Comparison of ENCODE assay signal across 12 mouse cellular contexts in the genomic region with DNA sequence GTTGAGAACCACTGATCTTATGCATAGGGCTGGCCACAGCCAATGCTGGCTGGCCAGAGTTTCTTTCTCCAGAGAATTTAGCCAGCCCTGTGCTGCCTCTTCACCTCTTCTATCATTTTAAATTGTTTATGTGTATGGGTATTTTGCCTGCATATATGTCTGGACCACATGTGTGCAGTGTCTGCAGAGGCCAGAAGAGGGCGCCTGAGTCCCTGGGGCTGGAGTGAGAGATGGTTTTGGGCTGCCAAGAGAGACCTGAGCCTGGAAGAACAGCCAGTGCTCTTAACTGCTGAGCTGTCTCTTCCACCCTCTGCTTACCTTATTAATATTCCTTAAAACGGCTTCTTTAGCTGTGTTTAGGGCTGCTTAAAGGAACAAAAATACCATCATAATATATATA.
DNase-seq lines count a peak whose midpoint lies in the region; ATAC-seq and TF ChIP-seq lines count a peak whose summit lies in the region.
"Had no signal": no experiment of that assay in that cellular context is flagged by ENCODE, and none has a peak within 500 bp of the region (broad histone marks: within the 10 kb centered on the region; RNA-seq: fewer than 3 reads in every experiment).

No protein-coding gene starts in this region.

- no peak overlapping the region for H3K9ac ChIP-seq in hindbrain, postnatal 0 days (replicated peaks; ENCODE audit: low read length)
- H3K9ac ChIP-seq in hindbrain, embryonic 14.5 days, result no peak overlapping the region
- H3K9ac ChIP-seq: embryonic facial prominence, embryonic 15.5 days; kidney, embryonic 15.5 days had no signal

- H3K4me2 ChIP-seq in hindbrain, postnatal 0 days (ENCODE audit: low read depth, low read length), result no peak overlapping the region
- no peak overlapping the region for H3K4me2 ChIP-seq in hindbrain, embryonic 14.5 days (replicated peaks)
- H3K4me2 ChIP-seq: embryonic facial prominence, embryonic 15.5 days; kidney, embryonic 15.5 days had no signal

- no peak overlapping the region for H3K4me3 ChIP-seq in hindbrain, postnatal 0 days (ENCODE audit: low read length)
- H3K4me3 ChIP-seq in hindbrain, embryonic 14.5 days (replicated peaks; ENCODE audit: low read length), result no peak overlapping the region
- no peak overlapping the region for H3K4me3 ChIP-seq in E14TG2a.4 (replicated peaks; ENCODE audit: low read length)
- no peak overlapping the region for H3K4me3 ChIP-seq in lung, adult 2 months (replicated peaks; ENCODE audit: extremely low read depth, low read depth, low read length)
- H3K4me3 ChIP-seq in forebrain, embryonic 10.5 days, result no peak overlapping the region
- H3K4me3 ChIP-seq: embryonic facial prominence, embryonic 15.5 days; kidney, embryonic 15.5 days had no signal

- TF ChIP-seq POLR2A in lung, adult 2 months (IDR thresholded peaks at IDR 0.05; ENCODE audit: borderline replicate concordance, extremely low read depth, low read depth, low read length), result no peak

- DNase-seq in hindbrain, postnatal 0 days (ENCODE audit: low spot score), result no peak
- no peak for DNase-seq in hindbrain, embryonic 14.5 days (ENCODE audit: low spot score)
- DNase-seq in 3T3-L1 (ENCODE audit: low read depth, low spot score), result peak; percentile 24
- peak; percentile 49 for DNase-seq in lung, adult 2 months
- DNase-seq in right cerebral cortex, adult 2 months (ENCODE audit: low spot score in 2 of 2), result no peak
- DNase-seq in forebrain, embryonic 10.5 days (ENCODE audit: extremely low spot score, low spot score), result no peak
- DNase-seq: cerebellum, adult 18-20 months; heart, postnatal 10 days had no signal

- H3K4me1 ChIP-seq in hindbrain, postnatal 0 days (ENCODE audit: insufficient read depth, low read length), result no peaks in the 10 kb centered on the region
- no peaks in the 10 kb centered on the region for H3K4me1 ChIP-seq in hindbrain, embryonic 14.5 days (replicated peaks; ENCODE audit: control insufficient read depth, insufficient read depth, low read length)
- H3K4me1 ChIP-seq in E14TG2a.4 (replicated peaks; ENCODE audit: low read depth, low read length), result no peaks in the 10 kb centered on the region
- no peaks in the 10 kb centered on the region for H3K4me1 ChIP-seq in lung, adult 2 months (ENCODE audit: control insufficient read depth, insufficient read depth, low read length)
- H3K4me1 ChIP-seq in forebrain, embryonic 10.5 days, result peaks cover 5% of the 10 kb centered on the region
- H3K4me1 ChIP-seq: embryonic facial prominence, embryonic 15.5 days had no signal

- no peaks in the 10 kb centered on the region for H3K36me3 ChIP-seq in hindbrain, postnatal 0 days (ENCODE audit: insufficient read depth, low read length)
- H3K36me3 ChIP-seq in hindbrain, embryonic 14.5 days (replicated peaks; ENCODE audit: control insufficient read depth, insufficient read depth), result no peaks in the 10 kb centered on the region
- no peaks in the 10 kb centered on the region for H3K36me3 ChIP-seq in E14TG2a.4 (ENCODE audit: insufficient read depth, low read length)
- H3K36me3 ChIP-seq in forebrain, embryonic 10.5 days (replicated peaks), result no peaks in the 10 kb centered on the region
- H3K36me3 ChIP-seq: embryonic facial prominence, embryonic 15.5 days; kidney, embryonic 15.5 days had no signal

- 63% methylated on average over 2 of the region's 2 CpGs for WGBS in hindbrain, postnatal 0 days
- WGBS in hindbrain, embryonic 14.5 days, result 62% methylated on average over 2 of the region's 2 CpGs
- WGBS in lung, adult 2 months, result 70% methylated on average over 2 of the region's 2 CpGs
- WGBS in forebrain, embryonic 10.5 days, result 43% methylated on average over 2 of the region's 2 CpGs

- ATAC-seq in hindbrain, postnatal 0 days, result no peak
- no peak for ATAC-seq in hindbrain, embryonic 14.5 days (ENCODE audit: low FRiP score)

- no peaks in the 10 kb centered on the region for H3K9me3 ChIP-seq in hindbrain, postnatal 0 days (ENCODE audit: low read length)
- no peaks in the 10 kb centered on the region; the same call in 1 of the 2 replicates for H3K9me3 ChIP-seq in hindbrain, embryonic 14.5 days (ENCODE audit: control insufficient read depth, low read length)
- H3K9me3 ChIP-seq in E14TG2a.4 (ENCODE audit: low read length), result peaks cover under 1% of the 10 kb centered on the region; the same call in 1 of the 2 replicates
- H3K9me3 ChIP-seq in forebrain, embryonic 10.5 days, result peaks cover 4% of the 10 kb centered on the region; the same call in 1 of the 2 replicates
- H3K9me3 ChIP-seq: embryonic facial prominence, embryonic 15.5 days; kidney, embryonic 15.5 days had no signal

- TF ChIP-seq CTCF in hindbrain, postnatal 0 days (IDR thresholded peaks at IDR 0.05; ENCODE audit: low read depth), result peak; percentile 51
- TF ChIP-seq CTCF in E14TG2a.4 (conservative IDR thresholded peaks at IDR 0.05; ENCODE audit: low read length), result peak; percentile 58
- TF ChIP-seq CTCF in lung, adult 2 months (IDR thresholded peaks at IDR 0.05; ENCODE audit: insufficient read depth, low read length), result peak; percentile 52

- H3K27me3 ChIP-seq in hindbrain, postnatal 0 days (ENCODE audit: insufficient read depth, low read length), result no peaks in the 10 kb centered on the region
- no peaks in the 10 kb centered on the region for H3K27me3 ChIP-seq in hindbrain, embryonic 14.5 days (ENCODE audit: control insufficient read depth, insufficient read depth, low read length)
- no peaks in the 10 kb centered on the region for H3K27me3 ChIP-seq in E14TG2a.4 (ENCODE audit: insufficient read depth, low read length)
- H3K27me3 ChIP-seq in forebrain, embryonic 10.5 days (ENCODE audit: poor library complexity, severe bottlenecking), result no peaks in the 10 kb centered on the region
- H3K27me3 ChIP-seq: embryonic facial prominence, embryonic 15.5 days; kidney, embryonic 15.5 days had no signal

- no peak overlapping the region for H3K27ac ChIP-seq in hindbrain, postnatal 0 days
- no peak overlapping the region for H3K27ac ChIP-seq in hindbrain, embryonic 14.5 days
- no peak overlapping the region for H3K27ac ChIP-seq in forebrain, embryonic 10.5 days
- H3K27ac ChIP-seq: embryonic facial prominence, embryonic 15.5 days; kidney, embryonic 15.5 days; macrophage had no signal

Comparison
In these comparisons a context has a peak if more than half of its experiments do, and no peak if none do; other contexts are left out.
1. DNase-seq: peak in 3T3-L1 (single experiment) and lung, adult 2 months (single experiment); none in hindbrain, postnatal 0 days (single experiment), hindbrain, embryonic 14.5 days (single experiment), right cerebral cortex, adult 2 months (0 of 2) and forebrain, embryonic 10.5 days (single experiment).
2. Peak in every context shown above with its lines, with median percentiles within 50 percentile points of each other: CTCF ChIP-seq.